Mouse (Mus musculus) embryonic fibroblast, embryonic 13.5 days (primary cell): ENCODE data around the gene Polr2c. TPM values are rescaled to one million over a fixed set of nuclear protein-coding genes. Genes with fewer than 3 reads are reported as not detected.

Source experiments
- H3K27ac ChIP-seq: 2 replicates; pipeline ENCODE4 v1.5.1; 2012; ENCODE audit warnings: low read length, control low read depth, inconsistent platforms; ENCODE audit not compliant: insufficient read depth
- H3K4me1 ChIP-seq: 2 replicates; pipeline ENCODE4 v1.6.1; 2011; ENCODE audit warnings: low read length; ENCODE audit not compliant: control insufficient read depth, insufficient read depth
- H3K4me3 ChIP-seq: 2 replicates; pipeline ENCODE4 v1.5.1; 2011; ENCODE audit warnings: mild to moderate bottlenecking, control low read depth, low read length; ENCODE audit not compliant: insufficient read depth
- CTCF ChIP-seq: IDR thresholded peaks from 2 replicates; pipeline ENCODE4 v1.5.1; 2011; ENCODE audit warnings: mild to moderate bottlenecking, control low read depth, low read length, moderate library complexity, borderline replicate concordance; ENCODE audit not compliant: insufficient read depth
- POLR2A ChIP-seq: IDR thresholded peaks from 2 replicates; pipeline ENCODE4 v1.6.1; 2011; ENCODE audit warnings: low read depth, mild to moderate bottlenecking, control low read depth, low read length, moderate library complexity
- polyA plus RNA-seq: library from polyadenylated mRNA; stranded (reverse); fragments of >200 nt; gene quantifications from 2 replicates; pipeline ENCODE4 v1.2.4, GENCODE M21; 2011; ENCODE audit warnings: low read depth; ENCODE audit not compliant: missing spikeins, insufficient read length

Gene Polr2c
- polyA plus RNA-seq, 1 experiment = 84.6 TPM

- Histone ChIP-seq H3K27ac (no peak overlapping the region), H3K4me1 (peaks cover 5% of the 10 kb centered on the region; the same call in 1 of the 2 replicates), H3K4me3 (no peak overlapping the region)
- TF ChIP-seq POLR2A = no peak
- no peak for TF ChIP-seq CTCF
These were observed 19.6 kb downstream of the Polr2c start for GRCm38 (mm10) chr8:94876820-94877219.

GRCm38 (mm10) chr8:94880742-94881141 lies 23.5 kb downstream of the Polr2c start:
- Histone ChIP-seq H3K4me1 (no peaks in the 10 kb centered on the region), H3K27ac (no peak overlapping the region), H3K4me3 (no peak overlapping the region)
- no peak for TF ChIP-seq POLR2A
- TF ChIP-seq CTCF = no peak

- TF ChIP-seq POLR2A (no peak), CTCF (no peak)
- Histone ChIP-seq H3K4me1 (no peaks in the 10 kb centered on the region), H3K27ac (no peak overlapping the region), H3K4me3 (no peak overlapping the region)
These were observed 31.3 kb downstream of the Polr2c start for GRCm38 (mm10) chr8:94888383-94889036.

- TF ChIP-seq CTCF (no peak), POLR2A (no peak)
- H3K4me3 ChIP-seq = no peak overlapping the region
- no peaks in the 10 kb centered on the region for H3K4me1 ChIP-seq
- no peak overlapping the region for H3K27ac ChIP-seq
These were observed 35.7 kb downstream of the Polr2c start for GRCm38 (mm10) chr8:94892917-94893316.

GRCm38 (mm10) chr8:94899262-94899661 lies 42.0 kb downstream of the Polr2c start:
- peaks cover 7% of the 10 kb centered on the region; the same call in 1 of the 2 replicates for H3K4me1 ChIP-seq
- H3K4me3 ChIP-seq = no peak overlapping the region
- no peak for TF ChIP-seq POLR2A
- TF ChIP-seq CTCF = no peak
- H3K27ac ChIP-seq = no peak overlapping the region

GRCm38 (mm10) chr8:94900617-94901016 lies 43.4 kb downstream of the Polr2c start:
- H3K4me1 ChIP-seq = peaks cover 16% of the 10 kb centered on the region; the same call in 1 of the 2 replicates
- TF ChIP-seq POLR2A (no peak), CTCF (no peak)
- H3K27ac ChIP-seq = no peak overlapping the region
- no peak overlapping the region for H3K4me3 ChIP-seq

GRCm38 (mm10) chr8:94901031-94901430 lies 43.8 kb downstream of the Polr2c start:
- TF ChIP-seq POLR2A (no peak), CTCF (no peak)
- H3K4me3 ChIP-seq = no peak overlapping the region
- H3K4me1 ChIP-seq = peaks cover 17% of the 10 kb centered on the region; the same call in 1 of the 2 replicates
- H3K27ac ChIP-seq = no peak overlapping the region

- Histone ChIP-seq H3K4me3 (no peak overlapping the region), H3K27ac (0 out of 2 replicates have a peak overlapping the region, but pooled peaks have one; percentile 1), H3K4me1 (peaks cover 17% of the 10 kb centered on the region; the same call in 1 of the 2 replicates)
- TF ChIP-seq POLR2A = no peak
- TF ChIP-seq CTCF = no peak
These were observed 46.5 kb downstream of the Polr2c start for GRCm38 (mm10) chr8:94903709-94904108.

- TF ChIP-seq CTCF (no peak), POLR2A (no peak)
- Histone ChIP-seq H3K4me3 (no peak overlapping the region), H3K27ac (0 out of 2 replicates have a peak overlapping the region, but pooled peaks have one; percentile 1), H3K4me1 (peaks cover 17% of the 10 kb centered on the region; the same call in 1 of the 2 replicates)
These were observed 47.4 kb downstream of the Polr2c start for GRCm38 (mm10) chr8:94904450-94905175.
